Mouse (Mus musculus): ENCODE measurements around the gene Park7.

- TF ChIP-seq POLR2A (IDR thresholded peaks at IDR 0.05; ENCODE audit: extremely low read depth, insufficient read depth, low read length) (no peak), CTCF (IDR thresholded peaks at IDR 0.05; ENCODE audit: extremely low read depth, insufficient read depth, low read length) (no peak)
These were observed 22.9 kb downstream of the Park7 start for GRCm38 (mm10) chr4:150891308-150891707.

Measured in cortical plate, adult 2 months (tissue).